8 mouse cellular contexts compared by ENCODE assay signal in genomic region chr13:12106662-12107632, GRCm38 (mm10). TPM values are rescaled to one million over a fixed set of nuclear protein-coding genes. Genes with fewer than 3 reads are reported as not detected.
DNase-seq lines count a peak whose midpoint lies in the region; ATAC-seq lines count a peak whose summit lies in the region.

TSS of gene Ryr2 (minus strand) at chr13:12106945.

- H3K36me3 ChIP-seq in hindbrain, embryonic 14.5 days (replicated peaks; ENCODE audit: control insufficient read depth, insufficient read depth), result no peaks in the 10 kb centered on the region
- no peaks in the 10 kb centered on the region for H3K36me3 ChIP-seq in lung, embryonic 16.5 days (ENCODE audit: control insufficient read depth, insufficient read depth, low read length)

- no peaks in the 10 kb centered on the region for H3K9me3 ChIP-seq in hindbrain, embryonic 14.5 days (ENCODE audit: control insufficient read depth, low read length)
- H3K9me3 ChIP-seq in lung, embryonic 16.5 days (ENCODE audit: control insufficient read depth, low read length), result no peaks in the 10 kb centered on the region

- peak; percentile 79 to 87 for DNase-seq in adrenal gland, adult (ENCODE audit: inconsistent age in 2 of 2, low spot score in 1 of 2)
- peak; percentile 93 for DNase-seq in cerebellum, postnatal 10 days
- peak; percentile 43 to 74 for DNase-seq in frontal cortex, postnatal 10 days (ENCODE audit: low spot score in 2 of 2)
- peak; percentile 78 for DNase-seq in hindbrain, embryonic 14.5 days (ENCODE audit: low spot score)
- DNase-seq in layer of hippocampus, postnatal 25 days (ENCODE audit: extremely low spot score in 1 of 2, low spot score in 1 of 2), result peak; percentile 61 to 73
- peak; percentile 33 for DNase-seq in retina, adult 2 months (ENCODE audit: low read depth, low spot score)
- DNase-seq in urinary bladder, postnatal 25 days (ENCODE audit: low spot score), result peak; percentile 29

- peak within 1 kb of the TSS; percentile 90 for H3K4me2 ChIP-seq in hindbrain, embryonic 14.5 days (replicated peaks)
- H3K4me2 ChIP-seq in lung, embryonic 16.5 days (ENCODE audit: low read depth, low read length), result peak within 1 kb of the TSS; percentile 92

- peaks cover 24% of the 10 kb centered on the region; the same call in 1 of the 2 replicates for H3K27me3 ChIP-seq in hindbrain, embryonic 14.5 days (ENCODE audit: control insufficient read depth, insufficient read depth, low read length)
- peaks cover 21% of the 10 kb centered on the region for H3K27me3 ChIP-seq in lung, embryonic 16.5 days (ENCODE audit: control insufficient read depth, insufficient read depth, low read depth, low read length)

- H3K27ac ChIP-seq in hindbrain, embryonic 14.5 days, result peak within 1 kb of the TSS; percentile 89
- H3K27ac ChIP-seq in lung, embryonic 16.5 days (ENCODE audit: low read length), result no peak within 1 kb of the TSS

- peak within 1 kb of the TSS; percentile 97 for H3K9ac ChIP-seq in hindbrain, embryonic 14.5 days
- H3K9ac ChIP-seq in lung, embryonic 16.5 days (ENCODE audit: low read length), result peak within 1 kb of the TSS; percentile 64

- peak; percentile 90 for ATAC-seq in hindbrain, embryonic 14.5 days (ENCODE audit: low FRiP score)
- ATAC-seq in lung, embryonic 16.5 days (ENCODE audit: low read depth), result peak; percentile 90

- H3K4me1 ChIP-seq in hindbrain, embryonic 14.5 days (replicated peaks; ENCODE audit: control insufficient read depth, insufficient read depth, low read length), result peaks cover 5% of the 10 kb centered on the region; the same call in 1 of the 2 replicates
- H3K4me1 ChIP-seq in lung, embryonic 16.5 days (replicated peaks; ENCODE audit: control insufficient read depth, insufficient read depth, low read length), result peaks cover 5% of the 10 kb centered on the region; the same call in 1 of the 2 replicates

- H3K4me3 ChIP-seq in hindbrain, embryonic 14.5 days (replicated peaks; ENCODE audit: low read length), result peak within 1 kb of the TSS; percentile 75
- peak within 1 kb of the TSS; percentile 59 for H3K4me3 ChIP-seq in lung, embryonic 16.5 days (ENCODE audit: low read length)

- WGBS in hindbrain, embryonic 14.5 days, result 8% methylated on average over 57 of the region's 64 CpGs
- 11% methylated on average over 46 of the region's 64 CpGs for WGBS in lung, embryonic 16.5 days

RNA-seq across cellular contexts. Expression of gene Ryr2, which starts in this region (rescaled TPM):
- polyA plus RNA-seq in hindbrain, embryonic 14.5 days (2014; fragmentation: Nextera tagmentation; extraction: Ambion mirVana), result 6.9 and 8.4 TPM in 2 replicates
- total RNA-seq in layer of hippocampus, postnatal 25 days (2021), result 100 to 1,000 TPM; 175 to 248 TPM
- 1.5 and 1.6 TPM in 2 replicates for polyA plus RNA-seq in lung, embryonic 16.5 days (2015; fragmentation: Nextera tagmentation; extraction: Ambion mirVana)

Comparison
In these comparisons a context has a peak if more than half of its experiments do, and no peak if none do; other contexts are left out.
1. DNase-seq: peak in every context shown above with its lines; median percentile 93 in cerebellum, postnatal 10 days; 83 in adrenal gland, adult; 78 in hindbrain, embryonic 14.5 days; 67 in layer of hippocampus, postnatal 25 days; 58 in frontal cortex, postnatal 10 days; 33 in retina, adult 2 months; 29 in urinary bladder, postnatal 25 days.